Mouse (Mus musculus) cerebellum, postnatal 10 days (tissue): ENCODE measurements around the gene Gpatch3.
A peak's percentile ranks its signal among the peaks of the same experiment; 100 is the strongest.

Source experiments
- DNase-seq, 2 experiments: peaks; one replicate each; pipeline ENCODE4 v3.0.0; 2021; ENCODE audit warnings: mixed read lengths in 2 of 2

Gpatch3 gene

DNA sequence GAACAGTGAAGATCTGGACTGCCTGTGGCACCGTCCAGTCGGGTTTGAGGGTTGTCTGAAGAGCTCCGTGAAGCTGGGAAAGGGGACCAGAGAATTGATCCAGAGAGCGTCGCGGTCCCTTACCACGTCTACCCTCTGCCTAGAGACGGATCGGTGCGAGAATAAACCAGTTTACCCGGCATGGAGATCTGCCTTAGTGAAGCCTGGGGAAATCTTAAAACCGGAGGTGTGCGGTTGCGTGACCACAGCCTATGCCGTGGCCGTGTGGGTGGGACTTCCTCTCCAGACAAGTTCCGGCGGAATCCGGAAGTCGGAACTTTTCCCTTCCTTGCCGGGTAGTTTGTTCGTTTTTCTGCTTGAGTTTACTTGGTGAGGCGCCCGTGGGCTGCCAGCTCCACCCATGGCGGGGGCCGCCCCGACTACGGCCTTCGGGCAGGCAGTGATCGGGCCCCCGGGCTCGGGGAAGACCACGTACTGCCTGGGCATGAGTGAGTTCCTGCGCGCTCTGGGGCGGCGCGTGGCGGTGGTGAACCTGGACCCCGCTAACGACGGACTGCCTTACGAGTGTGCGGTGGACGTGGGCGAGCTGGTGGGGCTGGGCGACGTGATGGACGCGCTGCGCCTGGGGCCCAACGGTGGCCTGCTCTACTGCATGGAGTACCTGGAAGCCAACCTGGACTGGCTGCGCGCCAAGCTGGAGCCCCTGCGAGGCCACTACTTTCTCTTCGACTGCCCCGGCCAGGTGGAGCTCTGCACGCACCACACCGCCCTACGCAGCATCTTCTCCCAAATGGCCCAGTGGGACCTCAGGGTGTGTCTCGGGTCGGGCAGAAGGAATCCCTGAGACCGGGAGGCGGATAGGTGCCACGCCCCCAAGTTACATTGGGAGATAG lies 9.8 kb downstream of the Gpatch3 start, which contains the start of gene Gpn2:
TSS of gene Gpn2 (plus strand) at position 304 of the 893 bp plus-strand sequence.
- DNase-seq: peak; percentile 86

GRCm38 (mm10) chr4:133592570-133592969 lies 18.0 kb downstream of the Gpatch3 start:
- DNase-seq: peak; percentile 82 to 86

DNA sequence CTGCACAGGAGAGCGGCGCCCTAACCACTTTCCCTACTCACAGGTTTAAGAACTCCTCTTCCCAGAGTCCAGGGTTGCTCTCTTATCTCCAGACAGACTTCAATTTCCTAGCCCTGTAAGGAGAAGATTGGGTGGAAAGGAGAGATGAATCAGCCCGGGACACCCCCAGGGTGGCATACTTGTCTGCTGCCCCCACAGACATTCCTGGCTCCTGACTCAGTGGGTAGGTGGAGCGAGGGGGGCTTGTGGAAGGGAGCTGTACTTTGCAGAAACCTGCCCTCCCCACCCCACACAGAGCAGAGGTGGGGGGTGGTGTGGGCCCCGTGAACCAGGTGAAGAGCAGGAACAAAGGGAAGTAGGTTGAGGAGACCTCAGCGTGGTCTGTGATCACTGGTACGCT lies 21.0 kb downstream of the Gpatch3 start:
- DNase-seq: no peak

DNA sequence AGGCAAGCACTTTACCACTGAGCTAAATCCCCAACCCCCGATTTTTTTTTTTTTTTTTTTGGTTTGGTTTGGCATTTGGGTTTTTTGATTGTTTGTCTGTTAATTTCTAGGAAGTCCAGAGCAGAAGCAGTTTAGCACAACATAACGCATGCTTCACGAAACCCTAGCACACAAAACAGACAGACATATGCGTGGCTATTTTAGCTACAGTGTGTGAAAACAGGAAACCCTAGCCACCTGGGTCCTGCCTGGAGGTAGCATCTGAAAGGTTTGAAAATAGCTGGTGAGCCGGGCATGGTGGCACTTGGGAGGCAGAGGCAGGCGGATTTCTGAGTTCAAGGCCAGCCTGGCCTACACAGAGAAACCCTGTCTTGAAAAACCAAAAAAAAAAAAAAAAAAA lies 21.5 kb downstream of the Gpatch3 start:
- no peak for DNase-seq

GRCm38 (mm10) chr4:133598616-133599015 lies 24.1 kb downstream of the Gpatch3 start:
- no peak for DNase-seq

GRCm38 (mm10) chr4:133599116-133599515 lies 24.6 kb downstream of the Gpatch3 start:
- no peak for DNase-seq

- DNase-seq: peak; percentile 81 to 83
These were observed 25.1 kb downstream of the Gpatch3 start for GRCm38 (mm10) chr4:133599571-133600073.

DNA sequence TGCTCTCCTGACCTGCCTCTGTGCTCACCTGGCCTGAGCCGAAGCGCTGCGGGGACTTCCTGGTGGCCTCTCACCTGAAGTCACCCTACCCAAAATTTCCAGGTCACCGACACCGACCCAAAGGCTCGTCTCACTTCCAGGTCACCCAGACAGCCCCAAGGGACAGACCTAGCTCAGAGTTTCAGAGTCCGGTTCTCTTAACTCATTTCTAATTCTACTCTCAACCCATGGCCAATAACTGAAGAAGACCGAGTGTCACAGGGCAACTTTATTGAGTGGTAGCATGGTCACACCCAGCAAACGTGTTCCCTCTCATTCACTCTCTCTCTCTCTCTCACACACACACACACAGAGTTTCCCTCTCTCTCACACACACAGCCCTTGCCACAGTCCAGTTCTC lies 25.8 kb downstream of the Gpatch3 start:
- no peak for DNase-seq

DNA sequence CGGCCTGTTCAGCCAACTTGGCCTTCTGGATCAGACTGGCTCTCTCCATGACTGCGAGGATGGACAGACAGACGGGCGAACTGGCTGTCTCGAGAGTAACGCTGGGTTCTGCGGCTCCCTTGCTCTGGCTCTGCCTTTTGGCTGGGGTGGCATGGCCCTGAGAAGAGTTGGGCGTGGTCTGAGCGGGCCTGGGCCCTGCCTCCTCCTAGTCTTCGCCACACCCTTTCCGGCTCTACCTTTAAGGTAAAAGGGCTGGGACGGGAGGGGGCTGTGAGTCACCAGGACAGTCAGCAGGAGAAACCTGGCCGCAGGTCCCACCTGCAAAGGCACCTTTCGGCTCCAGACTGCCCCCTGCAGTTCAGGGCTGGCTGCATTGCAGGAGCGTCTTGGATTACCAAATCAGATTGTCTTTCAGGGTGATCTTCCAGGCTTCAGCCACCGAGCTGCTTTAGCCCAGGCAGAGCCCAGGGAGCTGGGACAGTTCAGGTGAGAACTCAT lies 27.2 kb downstream of the Gpatch3 start, which contains the start of gene Sfn:
TSS of gene Sfn (minus strand) at position 448 of the 498 bp plus-strand sequence.
- peak; percentile 50 to 67 for DNase-seq

DNA sequence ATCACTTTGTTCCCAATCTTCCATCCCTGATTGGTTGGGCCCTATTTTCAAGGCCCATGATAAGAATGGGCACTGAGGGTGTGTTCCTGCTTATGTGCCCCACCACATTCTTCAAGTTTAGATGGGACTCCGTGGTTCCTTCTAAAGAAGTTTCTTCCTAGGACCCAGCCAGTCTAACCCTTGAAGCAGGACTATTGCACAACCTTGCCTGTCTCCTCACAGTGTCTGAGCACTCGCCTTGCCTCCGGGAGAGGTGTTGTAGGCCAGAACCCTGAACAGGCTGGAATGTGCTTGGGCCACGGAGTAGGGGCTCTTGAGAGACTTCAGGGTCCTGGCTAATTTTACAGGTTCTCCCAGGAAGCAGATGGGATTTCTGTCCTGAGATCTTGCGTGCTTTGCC lies 28.5 kb downstream of the Gpatch3 start:
- DNase-seq: no peak

- DNase-seq: no peak
These were observed 29.6 kb downstream of the Gpatch3 start for GRCm38 (mm10) chr4:133604175-133604574.

DNA sequence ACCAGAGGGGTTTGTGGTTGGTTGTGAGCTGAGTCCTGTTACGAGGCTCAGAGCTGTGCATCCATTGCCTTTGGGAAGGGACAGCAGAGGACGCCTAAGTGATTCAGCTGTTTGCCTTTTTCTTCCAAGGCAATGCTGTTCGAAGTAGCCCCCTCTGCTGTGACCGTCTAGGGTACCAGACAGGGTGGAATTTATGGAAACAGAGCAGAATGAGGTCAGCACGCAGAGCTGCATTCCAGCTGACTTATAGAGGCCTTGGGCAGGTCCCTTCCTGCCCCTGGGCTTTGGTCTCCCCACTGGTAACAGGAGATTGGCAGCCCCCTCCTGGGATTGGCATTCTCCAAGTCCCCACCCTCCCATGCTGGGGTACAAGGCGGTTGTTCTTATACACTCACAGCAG lies 30.3 kb downstream of the Gpatch3 start:
- no peak for DNase-seq

- no peak for DNase-seq
These were observed 30.8 kb downstream of the Gpatch3 start for GRCm38 (mm10) chr4:133605330-133605729.

GRCm38 (mm10) chr4:133607284-133607683 lies 32.7 kb downstream of the Gpatch3 start:
- DNase-seq: no peak

- peak; percentile 86 to 87 for DNase-seq
These were observed 35.2 kb downstream of the Gpatch3 start for GRCm38 (mm10) chr4:133609719-133610118.

- DNase-seq: peak in 1 of 2 experiments; percentile 37
These were observed 37.3 kb downstream of the Gpatch3 start for GRCm38 (mm10) chr4:133611815-133612214.

- DNase-seq: no peak
These were observed 37.9 kb downstream of the Gpatch3 start for GRCm38 (mm10) chr4:133612416-133612815.

DNA sequence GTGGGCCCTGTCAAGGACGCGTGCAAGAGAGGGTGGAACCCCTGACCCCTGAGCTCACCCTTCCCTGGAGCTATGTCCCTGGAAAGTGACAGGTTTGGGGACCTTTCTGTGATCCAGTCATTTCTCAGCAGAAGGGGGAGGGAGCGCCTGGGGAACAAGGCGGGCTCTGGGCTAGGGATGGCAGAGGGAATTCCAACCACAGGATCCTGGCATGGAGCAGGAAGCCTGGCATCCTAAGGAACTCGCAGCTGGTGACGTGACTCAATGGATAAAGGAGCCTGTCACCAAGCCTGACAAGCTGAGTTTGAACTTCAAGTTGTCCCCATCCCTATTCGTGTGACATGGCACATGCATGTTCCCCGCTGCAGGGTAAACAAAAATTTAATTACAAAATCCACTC lies 38.5 kb downstream of the Gpatch3 start:
- no peak for DNase-seq

- no peak for DNase-seq
These were observed 39.3 kb downstream of the Gpatch3 start for GRCm38 (mm10) chr4:133613867-133614266.

- peak in 1 of 2 experiments; percentile 41 for DNase-seq
These were observed 39.8 kb downstream of the Gpatch3 start for GRCm38 (mm10) chr4:133614274-133614761.

- no peak for DNase-seq
These were observed 40.9 kb downstream of the Gpatch3 start for GRCm38 (mm10) chr4:133615416-133615815.

DNA sequence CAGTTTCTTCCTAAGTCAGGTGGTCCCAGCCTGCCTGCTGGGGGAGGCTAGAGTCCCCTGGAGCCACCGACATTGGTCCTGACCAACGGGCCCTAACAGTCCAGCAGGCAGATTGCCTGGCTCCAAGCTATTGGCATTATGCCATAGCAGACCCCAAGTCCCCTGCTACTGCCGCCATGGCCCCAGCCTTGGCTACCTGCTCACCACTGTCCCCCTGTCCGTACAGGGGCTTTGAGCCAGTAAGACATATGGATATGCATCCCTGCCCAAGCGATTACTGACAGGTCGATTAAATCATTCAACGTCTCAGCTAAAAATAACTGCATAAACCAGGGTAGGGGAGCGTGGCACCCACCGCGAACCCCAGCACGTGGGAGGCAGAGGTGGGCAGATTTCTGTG lies 43.4 kb downstream of the Gpatch3 start:
- peak; percentile 53 to 71 for DNase-seq

- DNase-seq: no peak
These were observed 45.1 kb downstream of the Gpatch3 start for GRCm38 (mm10) chr4:133619473-133620136.
